Mouse (Mus musculus): ENCODE results near the gene Sf3b5.
A peak's percentile ranks its signal among the peaks of the same experiment; 100 is the strongest.

Gene Sf3b5

GRCm38 (mm10) chr10:13005043-13005442 lies at the start of gene Sf3b5:
TSS of gene Sf3b5 (plus strand) at chr10:13005343.
- DNase-seq (ENCODE audit: low read depth, low spot score), result no peak

GRCm38 (mm10) chr10:12955831-12956230 lies 49.3 kb upstream of the Sf3b5 start:
- no peak for DNase-seq (ENCODE audit: low read depth, low spot score)

GRCm38 (mm10) chr10:12957271-12957670 lies 47.9 kb upstream of the Sf3b5 start:
- DNase-seq (ENCODE audit: low read depth, low spot score), result no peak

GRCm38 (mm10) chr10:12961546-12961945 lies 43.6 kb upstream of the Sf3b5 start:
- no peak for DNase-seq (ENCODE audit: low read depth, low spot score)

GRCm38 (mm10) chr10:12962238-12962637 lies 42.9 kb upstream of the Sf3b5 start:
- no peak for DNase-seq (ENCODE audit: low read depth, low spot score)

- DNase-seq (ENCODE audit: low read depth, low spot score), result no peak
Observed at GRCm38 (mm10) chr10:12963362-12964147, 41.6 kb upstream of the Sf3b5 start.

GRCm38 (mm10) chr10:12964151-12965075 lies 40.7 kb upstream of the Sf3b5 start, which contains the start of gene Stx11:
TSS of gene Stx11 (minus strand) at chr10:12964298.
- DNase-seq (ENCODE audit: low read depth, low spot score), result no peak

- no peak for DNase-seq (ENCODE audit: low read depth, low spot score)
Observed at GRCm38 (mm10) chr10:12965669-12966180, 39.4 kb upstream of the Sf3b5 start.

- DNase-seq (ENCODE audit: low read depth, low spot score), result no peak
Observed at GRCm38 (mm10) chr10:12974572-12974971, 30.6 kb upstream of the Sf3b5 start.

- DNase-seq (ENCODE audit: low read depth, low spot score), result no peak
Observed at GRCm38 (mm10) chr10:12975461-12975860, 29.7 kb upstream of the Sf3b5 start.

- no peak for DNase-seq (ENCODE audit: low read depth, low spot score)
Observed at GRCm38 (mm10) chr10:12975957-12976356, 29.2 kb upstream of the Sf3b5 start.

GRCm38 (mm10) chr10:12976552-12976951 lies 28.6 kb upstream of the Sf3b5 start:
- no peak for DNase-seq (ENCODE audit: low read depth, low spot score)

- DNase-seq (ENCODE audit: low read depth, low spot score), result no peak
Observed at GRCm38 (mm10) chr10:12977787-12978212, 27.3 kb upstream of the Sf3b5 start.

GRCm38 (mm10) chr10:12981071-12981470 lies 24.1 kb upstream of the Sf3b5 start:
- no peak for DNase-seq (ENCODE audit: low read depth, low spot score)

GRCm38 (mm10) chr10:12983516-12983915 lies 21.6 kb upstream of the Sf3b5 start:
- no peak for DNase-seq (ENCODE audit: low read depth, low spot score)

- no peak for DNase-seq (ENCODE audit: low read depth, low spot score)
Observed at GRCm38 (mm10) chr10:12985028-12985427, 20.1 kb upstream of the Sf3b5 start.

GRCm38 (mm10) chr10:12986485-12986884 lies 18.7 kb upstream of the Sf3b5 start:
- no peak for DNase-seq (ENCODE audit: low read depth, low spot score)

- DNase-seq (ENCODE audit: low read depth, low spot score), result no peak
Observed at GRCm38 (mm10) chr10:12986943-12987342, 18.2 kb upstream of the Sf3b5 start.

GRCm38 (mm10) chr10:12991953-12992352 lies 13.2 kb upstream of the Sf3b5 start:
- DNase-seq (ENCODE audit: low read depth, low spot score), result no peak

GRCm38 (mm10) chr10:12993411-12994039 lies 11.6 kb upstream of the Sf3b5 start:
- DNase-seq (ENCODE audit: low read depth, low spot score), result no peak

GRCm38 (mm10) chr10:12996736-12997477 lies 8.2 kb upstream of the Sf3b5 start:
- peak; percentile 41 for DNase-seq (ENCODE audit: low read depth, low spot score)
